Mouse (Mus musculus) heart, embryonic 16.5 days (tissue): ENCODE results near the gene Srp54b. TPM values are rescaled to one million over a fixed set of nuclear protein-coding genes. Genes with fewer than 3 reads are reported as not detected.
"Not testable (repeated sequence)": the region's sequence is repeated elsewhere in the genome, so short reads cannot be mapped to it uniquely, and the experiment has no call there.

ENCODE experiments used
- ATAC-seq: fragments of 200-750 bp; cut with Nextera tagmentation; replicated peaks from 2 replicates; pipeline ENCODE4 v1.8.0; 2017; ENCODE audit warnings: moderate number of reproducible peaks; ENCODE audit not compliant: insufficient read depth, low FRiP score; ENCODE audit errors: extremely low read depth
- H3K27ac ChIP-seq: fragments of 300-500 bp; sonication (generic); 2 replicates; pipeline ENCODE4 v1.5.1; 2014; ENCODE audit warnings: mild to moderate bottlenecking, low read length, control low read depth, moderate library complexity
- H3K27me3 ChIP-seq: fragments of 300-500 bp; sonication (generic); 2 replicates; pipeline ENCODE4 v1.6.1; 2014; ENCODE audit warnings: low read length, mixed read lengths; ENCODE audit not compliant: control insufficient read depth, insufficient read depth
- H3K36me3 ChIP-seq: fragments of 300-500 bp; sonication (generic); 2 replicates; pipeline ENCODE4 v1.6.1; 2014; ENCODE audit not compliant: control insufficient read depth, insufficient read depth
- H3K4me1 ChIP-seq: fragments of 300-500 bp; sonication (generic); 2 replicates; pipeline ENCODE4 v1.6.1; 2014; ENCODE audit warnings: low read length, mixed read lengths; ENCODE audit not compliant: control insufficient read depth, insufficient read depth
- H3K4me2 ChIP-seq: fragments of 300-500 bp; sonication (generic); 2 replicates; pipeline ENCODE4 v1.6.1; 2014; ENCODE audit warnings: low read depth, mild to moderate bottlenecking, control low read depth, low read length
- H3K4me3 ChIP-seq: fragments of 300-500 bp; sonication (generic); 2 replicates; pipeline ENCODE4 v1.5.1; 2014; ENCODE audit warnings: mild to moderate bottlenecking, control low read depth, low read length
- H3K9ac ChIP-seq: fragments of 300-500 bp; sonication (generic); 2 replicates; pipeline ENCODE4 v1.6.1; 2014; ENCODE audit warnings: low read length, control low read depth
- H3K9me3 ChIP-seq: fragments of 300-500 bp; sonication (generic); replicated peaks from 2 replicates; pipeline ENCODE4 v1.6.1; 2016; ENCODE audit warnings: low read length; ENCODE audit not compliant: control insufficient read depth
- WGBS: fragments of 180-500 bp; shearing (Covaris S2); extraction: QIAGEN DNeasy Blood & Tissue Kit; methylation state at CpG from one replicate; pipeline ENCODE4 v1.1.7; 2014; 5-methylcytosine and 5-hydroxymethylcytosine counted together
- polyA plus RNA-seq: library from polyadenylated mRNA; unstranded; fragments of >200 nt; fragmentation: Nextera tagmentation; extraction: Ambion mirVana; gene quantifications from 2 replicates; pipeline ENCODE4 v1.2.1, GENCODE M21; 2015

Gene Srp54b
- 41.4 and 48.4 TPM in 2 replicates for polyA plus RNA-seq

DNA sequence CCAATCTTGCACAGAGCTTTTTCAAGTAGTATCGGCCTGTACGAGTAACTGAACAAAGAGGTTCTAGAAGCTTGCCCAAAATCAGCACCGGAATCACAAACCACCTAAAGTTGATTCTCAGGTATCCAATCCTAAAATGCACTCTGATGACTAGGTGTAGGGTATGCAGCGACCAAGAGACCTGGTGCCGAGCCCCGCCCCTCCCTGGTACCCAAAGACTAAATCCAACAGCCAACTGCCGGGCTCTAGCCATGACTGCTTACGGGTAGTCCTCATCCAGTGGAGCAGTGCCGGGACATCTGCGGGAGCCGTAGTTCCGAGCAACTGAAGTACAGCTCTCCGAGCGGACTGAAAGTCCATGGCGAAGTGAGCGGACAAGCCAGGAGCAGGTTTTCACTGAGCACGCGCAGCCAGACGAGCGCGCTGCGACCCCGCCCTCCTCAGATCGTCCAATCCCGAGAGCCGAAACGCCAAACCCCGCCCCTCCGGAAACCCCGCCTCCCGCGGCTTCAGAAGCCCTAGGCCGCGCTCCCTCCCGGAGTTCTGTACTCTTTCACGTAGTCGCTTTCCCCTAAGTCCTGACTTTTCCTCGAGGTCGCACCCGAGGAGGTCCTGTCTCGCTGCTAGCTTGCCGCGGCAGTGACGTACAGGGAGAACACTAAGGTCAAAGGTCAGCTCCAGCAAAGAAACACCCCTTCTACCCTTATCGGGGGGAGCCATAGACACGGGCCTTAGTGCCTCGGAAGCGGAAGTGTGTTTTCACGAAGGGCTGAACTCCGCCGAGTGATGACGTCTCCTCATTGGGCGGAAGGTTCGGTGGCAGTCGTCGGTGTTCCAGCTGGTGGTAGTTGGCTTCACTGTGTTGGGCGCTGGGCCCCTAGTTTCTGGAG lies at the start of gene Srp54b:
TSS of gene Srp54b (plus strand) at position 546 of the 890 bp plus-strand sequence.
- not testable (repeated sequence) for H3K4me2 ChIP-seq, H3K9ac ChIP-seq, H3K9me3 ChIP-seq, H3K4me1 ChIP-seq, H3K27ac ChIP-seq, H3K27me3 ChIP-seq, H3K36me3 ChIP-seq
- WGBS, result no CpG with 5 or more reads among the region's 57 CpGs
- peak; percentile 98 for ATAC-seq
- peak within 1 kb of the TSS; percentile 30; the same call in 1 of the 2 replicates for H3K4me3 ChIP-seq

DNA sequence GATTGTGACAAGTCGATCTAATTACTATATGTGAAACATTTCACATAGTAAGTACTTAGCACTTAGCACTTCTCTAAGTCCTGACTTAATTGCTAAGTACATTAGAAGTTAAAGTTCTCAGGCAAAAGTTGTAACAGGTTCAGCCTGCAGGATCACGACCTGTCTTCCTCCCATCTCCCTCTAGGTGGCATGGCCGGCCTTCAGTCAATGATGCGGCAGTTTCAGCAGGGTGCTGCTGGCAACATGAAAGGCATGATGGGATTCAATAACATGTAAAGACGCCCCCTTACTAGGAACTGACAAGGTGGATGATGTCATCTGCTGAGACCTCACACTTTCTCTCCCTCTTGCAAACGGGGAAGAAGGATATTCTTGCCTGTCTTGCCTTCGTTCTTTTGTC lies 42.3 kb upstream of the Srp54b start:
- WGBS, result no CpG with 5 or more reads among the region's 7 CpGs
- H3K36me3 ChIP-seq, H3K27me3 ChIP-seq, H3K4me2 ChIP-seq, H3K9me3 ChIP-seq, H3K4me1 ChIP-seq, ATAC-seq, H3K9ac ChIP-seq, H3K4me3 ChIP-seq, H3K27ac ChIP-seq: not testable (repeated sequence)

DNA sequence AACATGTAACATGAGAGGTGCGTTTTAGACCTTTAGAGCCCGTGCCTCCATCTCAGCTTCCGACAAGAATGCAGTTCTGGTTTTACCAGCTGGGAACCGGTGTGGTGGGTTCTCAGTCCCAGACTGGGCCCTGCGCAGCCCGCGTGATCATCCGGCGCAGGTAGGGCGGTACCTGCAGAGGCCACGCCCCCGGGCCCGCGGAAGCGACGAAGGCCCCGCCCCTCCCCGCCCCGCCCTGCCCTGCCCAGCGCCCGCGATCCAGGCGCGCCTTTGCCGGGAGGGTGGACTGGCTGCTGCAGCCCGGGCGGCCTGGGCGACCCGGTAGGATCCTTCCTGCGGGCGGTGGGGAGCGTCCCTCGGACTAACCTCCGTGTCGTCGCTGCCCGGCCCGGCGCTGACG lies 30.7 kb upstream of the Srp54b start, which contains the start of gene Fam177a:
TSS of gene Fam177a (plus strand) at position 228 of the 400 bp plus-strand sequence.
- not testable (repeated sequence) for H3K9ac ChIP-seq, H3K4me2 ChIP-seq, H3K9me3 ChIP-seq, H3K27ac ChIP-seq, H3K27me3 ChIP-seq, H3K4me3 ChIP-seq, H3K4me1 ChIP-seq, H3K36me3 ChIP-seq
- peak; percentile 96 for ATAC-seq
- WGBS, result no CpG with 5 or more reads among the region's 40 CpGs

DNA sequence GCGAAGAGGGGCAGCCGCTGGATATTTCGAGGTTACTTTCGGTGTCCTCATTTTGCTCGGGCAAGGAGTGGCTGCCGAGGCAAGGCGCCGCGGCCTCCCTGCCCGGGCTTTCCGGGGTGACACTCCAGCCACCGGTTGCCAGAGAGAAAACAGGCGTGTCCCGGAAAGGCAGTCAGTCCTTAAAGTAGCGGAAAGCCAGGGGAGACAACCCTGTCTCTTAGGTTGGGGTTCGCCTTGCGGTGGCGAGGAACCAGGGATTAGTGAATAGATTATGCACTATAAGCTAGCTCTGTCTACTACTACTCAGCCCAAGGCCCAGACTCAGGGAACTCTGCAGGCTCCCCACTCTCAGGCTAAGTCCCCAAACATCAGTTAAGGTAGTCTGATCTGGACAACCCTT lies 30.2 kb upstream of the Srp54b start:
- H3K4me1 ChIP-seq, H3K4me2 ChIP-seq, H3K4me3 ChIP-seq, H3K9me3 ChIP-seq, H3K36me3 ChIP-seq, H3K27ac ChIP-seq, H3K9ac ChIP-seq, H3K27me3 ChIP-seq: not testable (repeated sequence)
- peak; percentile 64 for ATAC-seq
- WGBS, result no CpG with 5 or more reads among the region's 18 CpGs

DNA sequence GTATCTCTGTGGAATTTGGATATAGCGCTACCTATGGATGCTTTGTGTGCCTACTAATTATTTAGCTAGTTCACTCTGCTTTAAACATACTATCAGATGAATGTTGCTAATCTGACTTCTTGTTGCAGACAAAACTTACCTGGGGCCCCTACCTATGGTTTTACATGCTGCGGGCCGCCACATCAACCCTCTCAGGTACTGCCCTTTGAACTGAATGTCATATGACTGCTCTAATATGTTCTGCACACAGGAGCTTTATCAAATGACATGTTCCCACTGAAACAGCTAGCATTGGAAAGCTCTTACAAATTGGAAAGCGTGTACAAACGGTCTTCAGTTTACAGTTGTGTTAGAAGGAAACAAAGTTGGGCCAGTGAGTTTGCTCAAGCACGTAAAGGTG lies 19.4 kb upstream of the Srp54b start:
- H3K9ac ChIP-seq, H3K4me2 ChIP-seq, H3K4me1 ChIP-seq, H3K27me3 ChIP-seq, ATAC-seq, H3K9me3 ChIP-seq, H3K4me3 ChIP-seq, H3K27ac ChIP-seq, H3K36me3 ChIP-seq: not testable (repeated sequence)
- WGBS, result no CpG with 5 or more reads among the region's 6 CpGs

DNA sequence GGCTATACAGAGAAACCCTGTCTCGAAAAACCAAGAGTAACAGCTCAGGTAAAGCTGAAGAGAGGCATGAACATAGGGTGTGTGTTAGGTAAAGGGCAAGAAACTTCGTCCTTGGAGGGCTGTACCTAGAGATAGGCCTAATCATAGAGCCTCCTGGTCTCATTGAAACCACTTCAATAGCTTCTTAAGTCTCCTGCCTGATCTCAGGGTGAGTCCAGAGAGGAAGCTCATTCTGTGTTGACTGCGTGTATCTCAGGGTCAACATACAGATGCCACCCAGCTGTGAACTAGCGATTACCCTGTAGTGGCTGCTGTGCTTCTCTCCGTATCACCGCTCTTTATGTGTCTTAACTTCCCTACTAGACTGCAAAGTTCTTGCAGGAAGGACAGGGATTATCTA lies 17.0 kb upstream of the Srp54b start:
- H3K9me3 ChIP-seq, H3K36me3 ChIP-seq, H3K4me3 ChIP-seq, H3K4me1 ChIP-seq, H3K9ac ChIP-seq, H3K4me2 ChIP-seq, ATAC-seq, H3K27me3 ChIP-seq, H3K27ac ChIP-seq: not testable (repeated sequence)
- no CpG with 5 or more reads among the region's 6 CpGs for WGBS

DNA sequence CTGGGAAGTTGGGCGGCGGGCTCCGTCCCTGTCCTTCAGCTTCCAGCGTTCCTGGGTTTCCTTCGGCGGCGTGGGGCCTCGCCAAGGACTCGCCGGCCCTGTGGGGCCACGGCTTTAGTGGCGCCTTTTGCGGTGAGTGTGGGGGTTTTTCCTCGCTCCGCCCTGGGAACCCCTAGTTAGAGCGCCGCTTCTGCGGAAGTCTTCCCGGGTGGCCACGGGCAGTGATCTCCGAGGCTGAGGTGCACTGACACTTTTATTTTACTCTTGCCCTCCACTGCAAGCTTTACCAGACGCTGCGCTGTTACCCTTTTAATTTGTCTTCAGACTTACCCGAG lies 512 bp downstream of the Srp54b start:
- peak; percentile 39; the same call in 1 of the 2 replicates for ATAC-seq
- H3K4me3 ChIP-seq, result peak overlapping the region; percentile 30; the same call in 1 of the 2 replicates
- WGBS, result 0% methylated on average over 9 of the region's 24 CpGs

DNA sequence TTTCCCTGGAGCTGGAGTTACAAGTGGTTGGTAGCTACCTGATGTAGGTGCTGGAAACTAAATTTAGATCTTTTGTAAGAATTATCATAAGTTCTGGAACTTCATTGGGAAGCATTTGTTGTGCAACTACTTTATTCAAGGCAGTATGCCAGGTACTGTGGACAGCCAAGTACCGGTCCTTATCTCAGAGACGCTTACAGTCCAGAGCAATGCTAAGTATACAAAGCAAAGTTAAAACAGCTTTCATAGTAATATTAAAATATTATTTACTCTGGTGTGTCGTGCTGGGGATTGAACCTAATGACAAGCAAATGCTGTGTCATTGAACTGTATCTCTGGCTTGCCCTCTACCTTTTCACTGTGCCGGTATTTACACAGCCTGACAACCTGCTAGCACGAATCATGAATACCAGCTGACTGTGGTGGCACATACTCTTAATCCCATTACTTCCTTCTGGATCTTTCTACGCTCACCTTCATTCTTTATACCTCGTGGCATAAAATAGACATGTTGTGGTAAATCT lies 12.2 kb downstream of the Srp54b start:
- not testable (repeated sequence) for H3K27me3 ChIP-seq, H3K4me3 ChIP-seq, H3K4me2 ChIP-seq, H3K27ac ChIP-seq, H3K9me3 ChIP-seq, ATAC-seq, H3K9ac ChIP-seq, H3K4me1 ChIP-seq, H3K36me3 ChIP-seq
- WGBS, result no CpG with 5 or more reads among the region's 7 CpGs

More for the DNA sequence above, 512 bp downstream of the Srp54b start:
- not testable (repeated sequence) for H3K27ac ChIP-seq, H3K9me3 ChIP-seq, H3K27me3 ChIP-seq, H3K4me1 ChIP-seq, H3K4me2 ChIP-seq, H3K36me3 ChIP-seq, H3K9ac ChIP-seq

DNA sequence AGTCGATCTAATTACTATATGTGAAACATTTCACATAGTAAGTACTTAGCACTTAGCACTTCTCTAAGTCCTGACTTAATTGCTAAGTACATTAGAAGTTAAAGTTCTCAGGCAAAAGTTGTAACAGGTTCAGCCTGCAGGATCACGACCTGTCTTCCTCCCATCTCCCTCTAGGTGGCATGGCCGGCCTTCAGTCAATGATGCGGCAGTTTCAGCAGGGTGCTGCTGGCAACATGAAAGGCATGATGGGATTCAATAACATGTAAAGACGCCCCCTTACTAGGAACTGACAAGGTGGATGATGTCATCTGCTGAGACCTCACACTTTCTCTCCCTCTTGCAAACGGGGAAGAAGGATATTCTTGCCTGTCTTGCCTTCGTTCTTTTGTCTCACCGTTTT lies 32.8 kb downstream of the Srp54b start:
- H3K27ac ChIP-seq, H3K9me3 ChIP-seq, ATAC-seq, H3K4me3 ChIP-seq, H3K36me3 ChIP-seq, H3K9ac ChIP-seq, H3K4me1 ChIP-seq, H3K4me2 ChIP-seq, H3K27me3 ChIP-seq: not testable (repeated sequence)
- WGBS, result no CpG with 5 or more reads among the region's 8 CpGs
